Mouse (Mus musculus) spleen, adult 2 months (tissue): Measurements from ENCODE around the gene Cacna1s.

Experiments
- CTCF ChIP-seq: fragments of 200-500 bp; IDR thresholded peaks from 2 replicates; pipeline ENCODE4 v1.5.1; 2011; ENCODE audit warnings: mild to moderate bottlenecking, inconsistent platforms; ENCODE audit not compliant: insufficient read depth, insufficient read length, insufficient replicate concordance; ENCODE audit errors: extremely low read depth
- POLR2A ChIP-seq: fragments of 200-500 bp; IDR thresholded peaks from 2 replicates; pipeline ENCODE4 v1.6.1; 2011; ENCODE audit warnings: low read depth, low read length, inconsistent platforms

DNA sequence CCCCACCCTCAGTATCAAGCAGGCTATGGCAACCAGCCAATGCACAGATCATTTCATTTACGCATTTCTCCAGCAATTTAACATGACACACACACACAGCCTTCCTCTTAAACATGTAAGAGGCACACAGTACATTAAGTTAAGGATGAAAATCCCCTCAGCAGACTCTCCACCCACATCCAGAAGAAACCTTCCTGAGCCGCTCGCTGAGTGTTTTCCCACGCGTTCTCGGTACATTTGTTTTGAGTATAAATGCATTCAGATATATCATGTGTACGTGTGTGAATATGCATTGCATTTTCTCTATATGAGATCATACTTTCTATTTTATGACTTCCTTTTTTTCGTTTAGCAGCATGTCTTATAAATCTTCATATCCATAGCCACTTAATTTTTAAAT is 98.8 kb downstream of the Cacna1s start:
- TF ChIP-seq CTCF (no peak), POLR2A (no peak)
